Mouse (Mus musculus) thymus, postnatal 10 days (tissue): ENCODE results near the gene Olfr148.

ENCODE experiments used
- DNase-seq, 2 experiments: peaks; one replicate each; pipeline ENCODE4 v3.0.0; 2021; ENCODE audit warnings: low spot score in 2 of 2

The Olfr148 gene

DNA sequence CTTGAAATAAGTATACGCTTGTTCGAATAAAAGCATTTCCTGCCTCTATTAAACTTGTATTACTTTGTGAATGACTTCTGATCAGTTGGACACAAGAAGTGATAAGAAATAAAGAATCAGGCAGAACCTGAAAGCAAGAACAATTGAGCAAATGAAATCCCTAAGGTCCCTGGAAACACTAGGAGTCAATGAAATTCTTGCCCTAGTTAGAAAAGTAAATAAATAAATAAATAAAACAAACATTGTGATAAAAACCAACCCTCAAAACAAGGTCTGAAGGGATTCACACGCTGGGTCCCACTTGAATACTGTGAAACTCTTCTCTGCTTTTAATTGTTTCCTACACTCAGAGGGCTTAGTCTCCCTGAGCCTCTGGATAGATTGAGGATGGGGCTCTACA lies at the start of gene Olfr148:
Olfr148 (plus strand) TSS at position 301 of the 400 bp plus-strand sequence.
- DNase-seq = no peak

GRCm38 (mm10) chr9:39575469-39575868 lies 35.0 kb upstream of the Olfr148 start, which contains the start of gene Olfr959:
Olfr959 (minus strand) TSS chr9:39575569.
- DNase-seq = no peak

GRCm38 (mm10) chr9:39577050-39577449 lies 33.4 kb upstream of the Olfr148 start:
- DNase-seq = no peak

- no peak for DNase-seq
These were observed 7.7 kb upstream of the Olfr148 start for GRCm38 (mm10) chr9:39602536-39603332.

DNA sequence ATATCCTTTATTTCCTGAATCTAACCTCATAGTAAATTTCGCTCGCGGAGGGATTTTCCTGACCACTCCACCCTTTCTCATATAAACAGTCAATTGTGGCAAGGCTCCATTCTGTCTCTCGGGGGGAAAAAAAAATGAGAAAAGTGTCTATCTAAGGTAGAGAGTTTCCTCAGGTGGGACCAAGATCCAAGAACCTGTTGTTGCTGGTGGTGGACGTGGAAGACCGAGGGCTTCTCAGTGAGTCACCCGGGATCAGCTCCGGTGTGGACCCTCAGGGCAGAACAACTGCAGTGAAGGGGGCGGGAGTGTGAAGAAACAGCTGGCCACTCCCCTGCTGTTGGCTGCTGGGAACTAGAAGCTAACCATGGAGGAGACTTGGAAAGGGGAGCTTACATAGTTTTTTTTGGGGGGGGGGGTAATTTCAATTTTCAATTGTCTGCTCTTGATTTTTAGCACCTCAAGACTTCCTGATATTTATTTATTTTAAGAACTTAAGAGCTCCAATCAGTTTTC lies 7.1 kb upstream of the Olfr148 start:
- DNase-seq = no peak

DNA sequence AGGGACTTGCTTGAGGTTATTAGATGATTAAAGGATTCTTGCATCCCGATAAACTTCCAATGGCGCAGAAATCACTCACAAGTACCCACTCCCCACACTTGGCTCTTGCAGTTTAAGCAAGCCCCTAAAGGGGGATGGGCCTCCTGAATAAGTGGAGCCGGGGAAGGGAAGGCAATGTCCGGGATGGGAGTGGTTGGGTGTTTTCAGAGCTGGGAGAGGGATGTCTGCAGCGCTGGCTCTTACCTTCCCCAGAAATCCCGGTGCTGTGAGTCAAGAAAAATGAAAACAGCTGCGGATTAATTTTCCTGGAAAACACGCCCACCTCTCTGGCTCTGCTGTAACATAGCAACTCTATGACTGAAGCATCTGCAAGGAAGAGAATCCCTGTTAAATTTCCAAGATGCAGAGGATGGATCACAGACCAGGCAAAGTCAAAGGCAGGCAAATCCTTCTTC lies 6.4 kb upstream of the Olfr148 start, which contains the start of gene AW551984:
AW551984 (minus strand) TSS at position 405 of the 455 bp plus-strand sequence.
- no peak for DNase-seq

DNA sequence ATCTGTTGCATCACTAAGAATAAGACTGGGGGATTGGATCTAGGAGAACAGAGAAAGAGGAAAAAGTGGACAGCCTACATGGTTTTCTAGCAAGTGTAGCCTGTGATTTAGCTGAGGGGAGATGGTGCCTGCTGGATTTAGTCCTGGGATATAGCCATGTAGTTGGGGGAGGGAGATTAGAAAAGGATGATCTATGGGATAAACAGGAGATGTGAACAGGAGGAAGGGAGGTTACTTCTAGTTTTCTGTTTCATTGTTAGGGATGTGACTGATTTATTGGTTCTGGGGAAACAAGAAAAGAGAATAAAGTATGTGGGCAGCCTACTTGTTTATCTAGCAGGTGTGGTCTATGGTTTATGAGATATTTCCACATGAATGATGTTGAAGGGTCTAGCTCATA lies 2.0 kb upstream of the Olfr148 start:
- no peak for DNase-seq

- no peak for DNase-seq
These were observed 1.5 kb downstream of the Olfr148 start for GRCm38 (mm10) chr9:39611953-39612352.

DNA sequence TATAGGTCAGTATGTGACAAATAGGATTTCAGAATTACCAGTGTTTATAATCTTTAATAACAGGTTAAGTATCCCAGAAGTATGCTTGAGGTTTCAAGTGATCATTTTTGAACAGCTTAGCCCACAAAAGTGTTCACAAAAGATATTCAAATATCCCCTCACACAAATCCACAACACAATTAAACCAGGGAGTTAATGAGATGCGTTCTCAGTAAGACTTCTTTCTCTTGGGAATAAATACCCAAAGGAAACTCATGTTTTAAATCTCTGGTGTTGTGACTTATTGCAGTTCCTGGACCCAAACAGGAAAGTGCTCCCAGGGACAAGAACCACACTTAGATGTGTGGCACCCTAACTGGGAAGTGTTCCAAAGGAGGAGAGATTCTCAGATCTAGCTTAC lies 10.6 kb downstream of the Olfr148 start, which contains the start of gene Olfr960:
Olfr960 (plus strand) TSS at position 301 of the 400 bp plus-strand sequence.
- DNase-seq = no peak

DNA sequence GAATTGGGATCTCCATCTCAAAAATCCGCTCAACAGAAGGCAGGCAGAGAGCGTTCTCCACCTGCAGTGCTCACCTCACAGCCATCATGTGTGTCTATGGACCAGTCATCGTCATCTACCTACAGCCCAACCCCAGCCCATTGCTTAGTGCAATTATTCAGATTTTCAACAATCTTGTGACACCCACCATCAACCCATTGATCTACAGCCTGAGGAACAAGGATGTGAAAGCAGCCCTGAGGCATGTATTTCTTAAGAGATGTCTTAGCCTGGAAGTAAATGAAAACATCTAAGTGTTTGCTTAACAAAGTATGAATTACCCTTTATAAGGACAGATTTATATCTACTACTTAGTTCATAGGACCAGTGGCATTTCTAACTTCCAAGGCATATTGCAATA lies 13.3 kb downstream of the Olfr148 start:
- DNase-seq = no peak

DNA sequence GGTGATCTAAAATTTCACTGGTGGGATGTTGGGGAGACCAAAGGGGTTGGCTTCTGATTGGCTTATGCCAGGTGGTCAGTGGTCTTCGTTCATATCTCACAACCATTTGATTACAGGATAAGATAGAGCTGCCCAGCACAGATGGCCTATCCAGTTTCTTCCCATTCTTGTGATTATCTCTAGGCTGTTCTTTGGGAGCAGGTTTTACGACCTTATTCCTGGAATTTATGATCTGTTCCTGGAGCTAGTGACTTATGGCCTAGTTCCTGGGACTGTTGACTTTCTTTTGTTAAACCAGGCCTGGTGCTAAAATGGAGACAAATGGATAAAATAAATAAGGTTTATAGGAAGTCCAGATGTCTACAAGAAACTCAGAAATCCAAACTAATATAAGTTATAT lies 14.3 kb downstream of the Olfr148 start:
- DNase-seq = no peak

- no peak for DNase-seq
These were observed 18.6 kb downstream of the Olfr148 start for GRCm38 (mm10) chr9:39629069-39629468.

GRCm38 (mm10) chr9:39633913-39634594 lies 23.6 kb downstream of the Olfr148 start:
- no peak for DNase-seq

DNA sequence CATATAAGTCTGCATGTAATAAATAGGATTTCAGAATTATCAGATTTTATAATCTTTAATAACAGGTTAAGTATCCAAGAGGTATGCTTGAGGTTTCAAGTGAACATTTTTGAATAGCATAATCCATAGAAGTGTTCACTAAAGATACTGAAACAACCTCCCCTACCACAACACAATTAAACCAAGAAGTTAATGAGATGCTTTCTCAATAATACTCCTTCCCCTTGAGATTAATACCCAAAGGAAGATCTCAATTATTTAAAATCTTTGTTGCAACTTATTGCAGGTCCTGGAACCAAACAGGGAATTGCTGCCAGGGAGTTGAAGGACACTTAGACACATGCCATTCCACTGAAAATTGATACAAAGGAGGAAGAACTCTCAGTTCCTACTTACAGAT lies 34.3 kb downstream of the Olfr148 start, which contains the start of gene Olfr961:
Olfr961 (plus strand) TSS at position 301 of the 400 bp plus-strand sequence.
- DNase-seq = no peak

DNA sequence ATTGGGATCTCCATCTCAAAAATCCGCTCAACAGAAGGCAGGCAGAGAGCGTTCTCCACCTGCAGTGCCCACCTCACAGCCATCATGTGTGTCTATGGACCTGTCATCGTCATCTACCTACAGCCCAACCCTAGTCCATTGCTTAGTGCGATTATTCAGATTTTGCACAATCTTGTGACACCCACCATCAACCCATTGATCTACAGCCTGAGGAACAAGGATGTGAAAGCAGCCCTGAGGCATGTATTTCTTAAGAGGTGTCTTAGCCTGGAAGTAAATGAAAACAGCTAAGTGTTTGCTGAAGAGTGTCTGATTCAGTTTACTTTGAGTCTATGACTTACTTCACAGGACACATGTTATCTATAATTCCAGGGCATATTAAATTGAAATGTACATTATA lies 36.9 kb downstream of the Olfr148 start:
- no peak for DNase-seq

- no peak for DNase-seq
These were observed 44.4 kb downstream of the Olfr148 start for GRCm38 (mm10) chr9:39654756-39655396.
